Mouse (Mus musculus): ENCODE data around the gene Adamtsl3.

Gene Adamtsl3

DNA sequence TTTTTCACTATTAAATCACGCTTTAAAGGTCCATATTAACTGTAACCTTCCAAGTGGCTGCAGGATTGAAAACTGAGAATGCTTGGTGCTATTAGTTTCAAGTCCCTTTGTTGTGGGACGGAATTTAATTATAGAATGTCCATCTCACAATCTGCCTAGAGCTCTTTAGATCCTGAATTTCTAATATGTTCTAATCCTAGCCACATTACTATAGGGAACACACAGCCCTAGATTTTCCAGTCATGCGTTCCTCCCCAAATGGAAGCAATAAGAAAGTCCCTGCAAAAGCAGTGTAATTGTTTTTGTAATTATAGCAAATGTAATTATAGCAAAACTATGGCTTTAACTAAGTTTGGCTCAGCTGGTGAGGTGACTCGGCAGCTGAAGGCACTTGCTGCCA, 161.6 kb downstream of the Adamtsl3 start:
- in situ Hi-C loops (cut with MboI, MseI) = no loop called here

DNA sequence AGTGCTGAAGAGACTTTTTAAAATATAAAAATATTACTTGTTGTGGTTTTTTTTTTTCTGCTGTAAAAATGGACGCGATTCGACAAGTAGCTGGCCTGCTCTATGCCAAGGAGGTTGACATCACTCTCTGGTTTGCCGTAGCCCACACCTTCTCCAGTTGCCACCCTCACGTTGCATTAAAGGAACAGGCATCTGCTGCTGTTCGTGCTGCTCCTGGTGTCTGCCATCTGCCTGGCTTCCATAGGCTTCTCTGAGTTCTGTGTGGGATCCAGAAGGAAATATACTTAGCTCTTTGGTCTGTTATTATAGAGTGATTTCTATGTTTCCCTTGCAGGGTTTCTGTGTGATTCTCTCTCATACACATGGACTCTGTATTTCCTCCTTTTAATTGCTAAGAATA, 165.8 kb downstream of the Adamtsl3 start:
- in situ Hi-C loops (cut with MboI, MseI) = no loop called here

DNA sequence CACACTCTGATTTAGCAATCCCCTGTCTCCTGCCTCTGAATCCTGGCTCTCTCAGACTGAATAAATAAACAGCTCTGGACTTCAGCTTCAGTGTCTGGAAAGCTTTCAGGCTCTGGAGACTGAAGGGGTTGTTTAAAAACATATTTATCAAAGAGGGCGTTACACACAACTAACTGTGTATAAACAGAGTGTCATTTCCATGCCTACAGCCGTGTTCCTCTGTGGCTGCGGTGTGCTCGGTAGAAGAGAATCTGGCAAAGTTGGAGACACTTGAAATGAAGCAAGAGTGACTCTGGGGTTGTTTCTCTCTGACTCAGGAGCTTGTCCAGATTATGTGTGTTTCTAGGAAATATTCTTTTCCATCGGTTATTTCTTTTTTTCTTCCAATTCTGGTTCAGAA, 167.0 kb downstream of the Adamtsl3 start:
- in situ Hi-C loops (cut with MboI, MseI) = no loop called here

DNA sequence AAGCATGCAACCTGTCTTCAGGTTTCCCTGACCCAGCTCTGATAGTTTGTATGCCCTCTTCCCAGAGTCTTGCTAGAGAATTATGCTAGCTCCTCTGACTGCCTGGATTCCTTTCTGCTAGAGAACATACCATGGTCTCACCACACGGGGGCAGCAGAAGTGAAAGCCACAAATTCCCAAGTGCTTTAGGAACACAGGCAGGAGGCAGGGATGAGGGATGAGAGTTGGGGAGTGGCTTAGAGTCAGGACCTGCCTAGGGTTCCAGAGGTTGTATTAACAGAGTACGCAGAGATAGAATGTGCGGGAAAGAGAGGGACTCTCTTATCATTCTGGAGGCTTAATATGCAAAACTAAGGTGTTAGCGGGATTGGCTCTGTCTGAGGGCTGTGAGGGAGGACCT, 168.6 kb downstream of the Adamtsl3 start:
- in situ Hi-C loops (cut with MboI, MseI) = no loop called here

DNA sequence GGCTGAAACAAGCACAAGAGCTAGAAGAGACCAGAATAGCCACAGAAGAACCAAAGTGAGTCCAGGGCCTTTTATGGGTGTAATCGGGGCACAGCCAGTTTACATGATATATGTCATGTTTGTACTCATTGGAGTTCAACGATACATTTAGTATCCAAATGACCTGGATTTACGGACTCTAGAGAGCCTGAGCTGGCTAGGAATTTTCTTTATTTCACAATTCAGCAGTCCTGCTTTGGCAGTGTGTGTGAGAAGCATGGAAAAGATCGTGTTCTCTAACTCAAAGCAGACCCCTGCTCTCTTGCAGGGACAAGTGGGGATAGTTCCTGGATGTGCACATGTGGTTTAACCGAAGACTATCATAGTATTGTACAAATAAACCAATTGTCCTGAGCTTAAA, 195.1 kb downstream of the Adamtsl3 start:
- in situ Hi-C loops (cut with MboI, MseI) = no loop called here

DNA sequence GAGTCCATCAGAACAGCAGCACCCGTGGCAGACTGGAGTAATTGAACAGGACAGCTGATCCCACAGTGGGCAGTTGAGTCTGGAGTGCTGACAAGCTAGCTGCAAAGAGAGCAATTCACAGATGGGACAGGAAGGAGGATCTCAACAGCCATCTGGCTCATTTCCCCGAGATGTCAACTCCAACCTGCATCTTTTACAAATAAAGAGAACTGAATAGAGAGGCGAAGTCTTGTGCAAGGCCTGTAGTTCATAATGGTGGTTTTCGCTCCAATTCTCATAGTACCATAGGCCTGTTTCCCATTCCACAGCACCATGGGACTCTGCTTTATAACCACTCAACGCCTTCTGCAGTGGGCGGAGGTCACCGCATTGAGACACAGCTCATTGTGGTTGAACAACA, 195.9 kb downstream of the Adamtsl3 start:
- in situ Hi-C loops (cut with MboI, MseI) = no loop called here

DNA sequence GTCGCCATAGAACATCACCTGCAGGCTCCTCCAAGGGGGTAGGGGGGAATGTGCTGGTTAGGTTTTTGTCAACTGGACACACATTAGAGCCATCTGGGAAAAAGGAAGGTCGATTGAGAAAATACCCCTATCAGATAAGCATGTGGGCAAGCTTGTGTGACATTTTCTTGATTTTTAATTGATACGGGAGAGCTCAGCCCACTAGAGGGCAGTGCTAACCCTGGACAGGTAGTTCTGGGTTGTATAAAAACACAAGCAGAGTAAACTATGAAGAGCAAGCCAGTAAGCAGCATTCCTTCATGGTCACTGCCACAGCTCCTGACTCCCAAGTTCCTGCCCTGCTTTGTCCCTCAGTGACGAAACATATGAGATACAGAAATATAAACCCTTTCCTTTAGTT, 197.7 kb downstream of the Adamtsl3 start:
- in situ Hi-C loops (cut with MboI, MseI) = no loop called here

DNA sequence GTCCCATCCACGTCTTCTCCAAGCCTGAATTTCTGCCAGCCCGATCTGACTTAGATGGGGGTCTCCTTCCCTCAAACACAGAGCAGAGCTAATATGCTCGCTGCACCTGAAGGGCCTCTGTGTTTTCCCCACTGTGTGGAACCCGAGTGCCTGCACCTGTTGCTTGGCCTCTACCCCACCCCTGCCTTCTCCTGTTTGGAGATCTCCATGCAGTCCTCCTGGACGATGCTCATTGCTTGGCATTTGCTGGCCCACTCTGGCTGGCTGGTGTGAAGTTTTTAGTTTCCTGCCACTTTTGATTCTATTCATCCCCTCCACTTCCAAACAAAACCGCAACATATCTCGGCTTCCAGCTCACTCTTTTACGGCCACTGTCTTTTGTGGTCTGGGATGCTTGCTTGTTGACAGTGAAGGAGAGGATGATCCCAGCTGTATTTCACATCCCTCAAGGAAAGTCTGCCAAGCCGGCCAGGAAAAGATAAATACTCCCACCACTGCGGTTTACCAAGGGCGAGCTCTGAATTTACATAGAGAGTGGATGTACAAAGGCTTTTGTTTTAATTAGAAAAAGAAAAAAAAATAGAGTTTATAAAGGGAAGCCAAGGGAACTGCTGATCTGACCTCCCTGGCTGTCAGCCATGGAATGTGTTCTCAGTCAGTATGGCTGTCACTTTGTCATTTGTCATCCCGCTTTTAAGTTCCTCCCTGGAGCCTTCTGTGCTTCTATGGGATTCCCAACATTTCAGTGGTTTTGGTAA, 198.4 kb downstream of the Adamtsl3 start:
- in situ Hi-C loops (cut with MboI, MseI) = no loop called here

DNA sequence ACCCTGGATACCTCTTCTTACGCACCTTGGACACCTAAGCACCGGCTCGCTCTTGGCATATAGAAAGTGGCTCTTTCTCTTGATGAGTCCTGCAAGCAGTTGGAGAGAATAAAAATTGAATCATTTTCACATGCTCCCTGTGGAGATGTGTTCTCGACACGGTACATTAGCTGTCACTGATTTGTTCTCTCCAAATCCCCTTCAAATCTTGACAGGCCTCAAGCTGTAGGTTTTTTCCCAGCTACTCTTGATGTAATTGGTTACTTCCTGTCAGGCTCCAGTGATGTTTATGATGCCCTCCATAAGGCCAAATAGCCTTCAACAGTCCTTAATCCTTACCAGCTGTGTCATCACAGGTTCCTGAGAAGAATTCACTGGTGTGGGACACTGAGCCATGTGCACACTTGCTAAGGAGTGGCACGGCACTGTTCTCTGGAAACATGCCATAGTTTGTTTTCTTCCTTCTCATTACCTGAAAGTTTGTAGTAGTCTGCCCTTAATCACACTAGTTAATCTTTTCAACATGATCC, 209.0 kb downstream of the Adamtsl3 start:
- in situ Hi-C loops (cut with MboI, MseI) = no loop called here

DNA sequence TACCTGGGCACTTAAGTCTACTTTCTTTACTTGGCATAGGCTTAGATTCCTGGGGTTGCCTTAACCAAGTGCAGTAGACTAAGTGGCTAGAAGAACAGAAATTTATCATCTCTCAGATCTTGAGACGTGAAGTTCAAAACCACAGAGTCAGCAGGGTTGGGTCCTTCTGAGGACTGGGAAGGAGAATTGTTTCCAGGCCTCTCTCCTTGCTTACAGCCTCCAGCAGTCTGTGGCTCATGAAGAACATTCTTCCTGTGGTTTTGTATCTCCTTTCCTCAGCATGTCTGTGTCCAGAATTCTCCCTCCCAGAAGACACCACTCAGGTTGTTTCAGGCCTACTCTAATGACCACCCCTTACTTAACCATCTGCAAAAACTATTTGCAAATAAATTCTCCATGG, 216.5 kb downstream of the Adamtsl3 start:
- in situ Hi-C loops (cut with MboI, MseI) = no loop called here

DNA sequence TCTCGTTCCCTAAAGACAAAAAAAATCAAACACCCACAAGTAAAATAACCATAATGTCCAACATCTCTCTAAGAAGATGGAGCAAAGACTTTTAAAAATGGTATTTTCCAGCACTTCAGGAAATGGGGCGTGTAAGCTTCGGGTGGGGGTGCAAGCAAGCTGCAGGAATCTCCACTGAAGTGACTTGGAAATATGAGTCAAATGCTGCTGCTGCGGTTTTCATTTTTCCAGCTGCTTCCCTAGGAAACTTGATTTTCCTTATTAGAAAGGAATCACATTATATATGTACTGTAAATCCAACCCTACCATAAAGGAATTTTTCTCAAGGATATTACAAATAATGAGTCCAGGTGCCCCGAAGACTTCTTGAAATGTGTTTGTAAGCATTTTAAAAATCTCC, 220.3 kb downstream of the Adamtsl3 start:
- in situ Hi-C loops (cut with MboI, MseI) = no loop called here

DNA sequence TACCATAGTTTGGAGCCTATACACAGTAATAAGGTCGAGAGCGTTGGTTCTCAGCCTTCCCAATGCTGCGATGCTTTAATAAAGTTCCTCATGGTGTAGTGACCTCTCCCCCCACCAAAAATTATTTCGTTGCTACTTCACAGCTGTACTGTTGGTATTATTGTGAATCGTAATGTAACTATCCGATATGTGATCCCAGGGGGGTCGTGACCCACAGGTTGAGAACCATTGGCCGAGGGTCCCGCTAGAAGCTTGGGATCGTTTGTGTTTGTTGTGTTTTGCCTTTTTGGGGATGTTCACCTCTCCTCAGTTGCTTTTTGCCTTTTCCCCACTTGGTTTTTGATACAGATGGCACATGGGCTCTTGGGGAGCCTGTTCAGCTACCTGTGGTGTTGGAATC, 220.9 kb downstream of the Adamtsl3 start:
- in situ Hi-C loops (cut with MboI, MseI) = no loop called here

DNA sequence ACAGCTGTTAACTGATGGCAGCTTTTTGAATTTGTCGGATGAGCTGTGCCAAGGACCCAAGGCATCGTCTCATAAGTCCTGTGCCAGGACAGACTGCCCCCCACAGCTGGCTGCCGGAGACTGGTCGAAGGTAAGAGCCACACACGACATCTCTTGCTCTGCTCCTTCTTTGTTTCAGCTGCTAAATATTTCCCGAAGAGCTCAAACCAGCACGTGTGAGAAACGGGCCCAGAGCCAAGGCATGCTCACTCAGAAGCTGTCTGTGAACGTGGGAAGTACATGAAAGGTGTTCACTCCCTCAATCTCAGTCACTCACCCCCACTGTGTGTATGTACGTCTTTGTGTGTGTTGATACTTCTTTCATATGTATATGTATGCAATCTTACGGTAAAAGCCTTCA, 221.6 kb downstream of the Adamtsl3 start:
- in situ Hi-C loops (cut with MboI, MseI) = no loop called here

DNA sequence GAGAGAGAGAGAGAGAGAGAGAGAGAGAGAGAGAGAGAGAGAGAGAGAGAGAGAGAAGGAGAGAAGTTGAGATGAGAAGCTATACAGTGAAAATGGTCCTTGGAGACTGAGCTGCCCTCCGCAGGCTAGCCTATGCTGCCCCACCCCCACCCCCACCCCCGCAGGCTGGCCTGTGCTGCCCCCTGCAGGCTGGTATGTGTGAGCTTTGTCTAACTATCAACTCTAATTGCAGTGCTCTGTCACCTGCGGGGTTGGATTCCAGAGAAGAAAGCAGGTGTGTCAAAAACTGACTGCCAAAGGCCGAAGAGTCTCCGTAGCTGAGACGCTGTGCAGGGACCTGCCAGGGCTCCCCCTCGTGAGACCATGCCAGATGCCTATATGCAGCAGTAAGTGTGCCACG, 231.2 kb downstream of the Adamtsl3 start:
- in situ Hi-C loops (cut with MboI, MseI) = no loop called here

DNA sequence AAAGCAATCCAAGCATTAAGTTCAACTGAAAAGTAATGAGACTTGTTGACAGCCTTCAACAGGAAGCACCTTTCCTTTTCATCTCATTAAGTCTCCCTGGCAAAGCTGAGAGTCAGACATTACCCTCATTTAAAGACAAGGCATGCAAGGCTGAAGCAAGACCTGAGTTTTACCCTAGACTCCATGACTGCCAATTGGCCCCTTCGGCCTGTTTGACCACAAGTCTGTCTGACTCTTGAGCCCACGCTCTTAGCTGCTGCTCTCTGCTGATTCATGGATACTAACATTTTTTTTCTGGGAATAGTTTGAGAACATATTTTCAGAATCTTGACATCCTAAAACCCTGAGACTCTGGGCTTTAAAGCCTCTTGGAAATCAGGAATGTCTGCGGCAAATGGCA, 232.3 kb downstream of the Adamtsl3 start:
- in situ Hi-C loops (cut with MboI, MseI) = no loop called here

DNA sequence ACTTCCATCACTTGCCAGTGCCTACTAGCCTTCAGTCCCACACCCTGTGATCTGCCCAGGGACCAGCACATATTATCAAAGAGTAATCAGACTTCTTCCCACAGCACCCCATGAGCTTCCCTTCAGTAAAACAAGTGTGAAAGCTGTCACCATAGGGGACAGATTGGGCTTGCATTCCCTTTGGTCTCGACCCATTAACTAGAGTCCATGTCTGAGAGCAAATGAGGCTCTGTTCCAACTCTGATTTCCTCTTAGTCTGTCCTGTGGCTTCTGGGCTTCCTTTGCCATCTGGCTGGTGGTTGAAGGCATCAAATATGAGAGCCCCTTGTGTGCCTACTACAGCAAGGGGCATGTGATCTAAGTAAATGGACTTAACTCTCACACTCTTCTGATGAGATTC, 237.5 kb downstream of the Adamtsl3 start:
- in situ Hi-C loops (cut with MboI, MseI) = no loop called here

DNA sequence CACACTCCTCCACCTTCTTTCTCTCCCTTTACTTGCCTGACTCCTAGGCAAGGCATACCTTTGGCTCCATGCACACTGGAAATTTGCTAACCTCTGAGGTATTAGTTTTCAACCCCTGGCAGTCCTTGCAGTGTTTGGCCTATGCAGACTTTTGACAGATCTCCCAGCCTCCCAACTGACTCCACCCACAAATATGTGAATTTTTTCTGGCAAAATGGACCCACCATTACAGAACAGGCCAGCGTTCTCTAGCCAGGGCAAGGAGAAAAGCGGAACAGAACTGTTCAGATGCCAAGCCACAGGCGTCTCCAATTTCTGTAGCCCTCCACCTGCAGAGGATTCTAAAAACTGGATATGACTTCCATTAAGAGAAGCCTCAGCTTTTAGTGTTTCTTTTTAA, 244.5 kb downstream of the Adamtsl3 start:
- in situ Hi-C loops (cut with MboI, MseI) = no loop called here

DNA sequence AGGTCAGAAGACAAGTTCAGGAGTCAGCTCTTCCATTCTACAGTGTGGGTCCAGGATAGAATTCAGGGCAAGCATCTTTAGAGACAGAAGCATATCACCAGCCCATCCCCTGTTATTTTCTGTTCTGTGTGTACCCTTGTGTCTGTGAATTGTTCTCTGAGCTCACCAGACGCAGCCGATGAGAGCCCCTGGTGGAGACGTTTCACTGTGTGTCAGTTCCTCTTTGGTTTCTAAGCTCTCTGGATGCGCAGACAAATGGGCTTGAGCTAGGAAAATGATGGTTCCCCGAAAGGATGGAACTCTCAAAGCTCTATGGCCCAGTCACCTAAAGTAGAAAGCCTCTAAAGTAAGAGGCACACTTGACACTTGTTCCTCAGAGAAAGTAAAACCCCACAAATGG, 246.3 kb downstream of the Adamtsl3 start:
- in situ Hi-C loops (cut with MboI, MseI) = no loop called here

DNA sequence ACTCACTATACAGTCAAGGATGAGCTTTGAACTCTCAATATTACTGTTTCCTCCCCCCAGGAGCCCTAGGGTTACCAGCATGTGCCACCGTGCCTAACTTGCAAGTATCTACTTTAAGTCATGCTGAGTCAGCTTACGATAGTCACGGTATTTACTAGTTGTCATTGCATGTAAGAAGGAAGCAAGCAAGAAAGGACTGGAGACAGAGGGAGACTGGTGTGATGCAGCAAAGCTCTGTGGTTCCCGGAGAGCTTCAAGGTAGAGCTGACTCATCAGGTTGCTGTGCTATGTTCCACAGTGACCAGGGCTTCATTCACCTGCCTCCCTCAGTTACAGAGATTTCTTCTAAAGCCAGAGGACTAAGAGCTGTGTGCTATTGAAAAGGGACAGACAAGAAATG, 247.0 kb downstream of the Adamtsl3 start:
- in situ Hi-C loops (cut with MboI, MseI) = no loop called here

DNA sequence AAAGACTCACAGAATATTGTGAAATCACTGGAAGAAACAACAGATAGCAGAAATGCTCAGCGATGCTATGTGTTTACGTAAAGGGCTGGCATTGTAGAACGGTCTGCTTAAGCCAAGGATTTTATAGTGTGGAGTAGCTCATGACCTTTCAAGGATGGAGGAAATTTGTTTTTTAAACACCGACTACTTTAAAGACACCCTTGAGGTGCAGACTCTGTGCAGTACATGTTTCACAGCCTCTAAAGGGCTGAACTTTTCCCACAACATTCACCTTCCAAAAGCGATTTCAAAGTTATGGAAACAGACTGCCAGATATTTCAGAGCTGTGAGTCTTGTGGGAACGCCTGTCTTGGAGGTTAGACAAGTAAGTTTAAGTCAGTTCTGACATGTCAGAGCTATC, 255.4 kb downstream of the Adamtsl3 start:
- in situ Hi-C loops (cut with MboI, MseI) = no loop called here

DNA sequence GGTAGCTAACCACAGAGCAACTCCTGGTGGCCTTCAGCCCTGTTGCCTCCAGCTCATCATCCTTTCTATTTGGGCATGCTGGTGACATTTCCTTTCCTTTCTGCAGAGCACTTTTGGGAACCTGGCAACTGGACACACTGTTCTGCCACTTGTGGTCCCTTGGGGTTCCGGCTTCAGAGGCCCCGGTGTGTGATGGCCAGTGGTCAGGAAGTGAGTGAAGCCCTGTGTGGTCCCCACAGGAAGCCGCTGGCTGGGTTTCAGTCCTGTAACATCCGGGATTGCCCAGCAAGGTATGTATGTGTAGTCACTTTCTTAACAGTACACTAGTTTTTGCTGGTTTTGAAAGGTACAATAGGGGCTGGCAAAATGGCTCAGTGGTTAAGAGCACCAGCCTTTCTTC, 266.5 kb downstream of the Adamtsl3 start:
- in situ Hi-C loops (cut with MboI, MseI) = no loop called here

DNA sequence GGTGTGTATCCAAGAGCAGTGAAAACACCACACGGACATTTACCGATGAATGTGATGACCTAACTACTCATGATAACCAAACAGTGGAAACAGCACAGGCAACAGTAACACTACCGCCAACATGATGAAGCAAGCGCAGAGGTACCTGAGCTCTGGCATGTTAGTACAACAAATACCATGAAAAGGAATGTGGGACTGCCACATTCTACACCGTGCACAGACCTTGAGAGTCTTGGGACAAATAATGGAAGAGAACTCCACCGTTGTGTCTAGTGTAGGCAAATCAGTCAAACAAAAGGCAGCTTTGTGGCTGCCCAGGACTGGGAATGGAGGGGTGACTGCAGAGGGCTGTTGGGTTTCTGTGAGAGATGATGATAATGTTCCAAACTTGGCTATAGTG, 269.9 kb downstream of the Adamtsl3 start:
- in situ Hi-C loops (cut with MboI, MseI) = no loop called here

DNA sequence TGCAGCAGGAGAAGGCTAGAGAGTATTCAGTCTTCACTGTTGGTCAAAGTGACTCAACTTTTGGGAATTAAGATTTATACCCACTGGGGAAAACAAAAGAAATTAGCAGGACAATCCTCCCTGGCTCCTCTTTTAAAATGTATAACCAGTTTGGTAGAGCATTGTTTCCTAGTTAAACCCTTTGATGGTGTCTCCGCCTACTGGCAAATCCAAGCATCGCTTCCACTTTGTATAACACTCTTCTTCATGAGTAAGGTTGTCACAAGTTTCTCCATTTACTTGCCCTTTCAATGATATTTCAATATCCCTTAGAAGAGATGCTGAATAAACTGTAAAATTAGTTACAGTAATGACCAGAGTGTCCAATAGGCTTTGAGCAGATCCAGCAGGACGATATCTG, 274.1 kb downstream of the Adamtsl3 start:
- in situ Hi-C loops (cut with MboI, MseI) = no loop called here

DNA sequence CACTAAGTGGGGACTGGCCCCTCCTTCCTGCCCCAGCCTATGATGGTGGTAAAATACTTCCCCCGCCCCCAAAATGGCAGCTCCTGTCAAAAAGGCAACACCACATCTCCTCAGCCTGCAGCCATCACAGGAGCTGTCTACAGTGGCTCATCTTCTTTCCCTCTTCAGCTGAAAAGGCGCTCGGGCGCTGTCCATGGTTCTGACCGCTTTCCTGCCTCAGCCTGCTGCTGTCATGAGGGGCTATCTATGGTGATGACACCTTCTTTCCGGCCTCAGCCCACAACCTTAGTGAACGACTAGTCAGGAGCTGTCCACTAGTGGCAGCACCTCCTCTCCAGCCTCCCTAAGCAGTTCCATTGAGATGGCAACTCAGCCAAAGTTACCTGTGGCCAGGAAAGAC, 289.8 kb downstream of the Adamtsl3 start:
- in situ Hi-C loops (cut with MboI, MseI) = no loop called here
